Mouse (Mus musculus) cerebellum, adult 9-10 months (tissue): ENCODE results near the gene Ptpa.
A peak's percentile ranks its signal among the peaks of the same experiment; 100 is the strongest.
"Not testable (repeated sequence)": the region's sequence is repeated elsewhere in the genome, so short reads cannot be mapped to it uniquely, and the experiment has no call there.

Source experiments
- DNase-seq: peaks from one replicate; pipeline ENCODE4 v3.0.0; 2022

The Ptpa gene

GRCm38 (mm10) chr2:30402843-30403242 is 13.0 kb upstream of the Ptpa start:
- no peak for DNase-seq

DNA sequence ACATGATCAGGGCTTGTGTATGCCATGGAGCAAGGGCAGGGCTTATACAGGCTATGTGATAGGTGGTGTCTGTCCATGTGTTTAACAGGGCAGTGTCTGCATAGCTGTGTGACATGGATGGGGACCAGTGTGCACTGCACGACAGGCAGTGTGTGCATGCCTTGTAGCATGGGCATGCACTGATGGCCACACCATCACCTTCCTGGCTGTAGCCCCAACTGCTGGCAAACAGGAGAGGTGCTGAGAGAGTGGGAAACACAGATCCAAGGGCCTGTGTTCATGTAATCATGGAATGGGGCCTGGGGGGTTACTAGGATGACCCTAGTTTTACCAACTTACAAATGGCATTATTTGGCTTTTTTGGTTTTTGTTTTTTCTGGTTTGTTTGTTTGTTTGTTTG is 12.0 kb upstream of the Ptpa start:
- DNase-seq = no peak

DNA sequence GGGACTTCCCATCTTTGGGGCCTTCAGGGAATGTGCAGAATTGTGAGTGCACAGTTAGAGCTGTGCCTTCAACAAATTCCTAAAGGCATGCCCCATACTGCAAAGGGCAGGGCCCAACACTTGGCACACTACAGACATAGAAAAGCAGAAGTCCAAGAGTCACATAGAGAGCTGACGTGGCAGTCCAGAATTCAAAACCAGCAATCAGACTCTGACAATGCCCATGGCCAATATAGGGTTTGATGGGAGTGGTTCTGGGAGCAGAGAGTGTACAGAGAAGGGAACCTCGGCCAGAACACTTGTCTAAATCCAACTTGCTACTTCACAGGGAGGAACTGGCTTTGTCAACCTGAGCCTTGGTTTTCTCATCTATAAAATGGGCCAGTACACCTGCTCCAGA is 8.6 kb upstream of the Ptpa start:
- no peak for DNase-seq

- no peak for DNase-seq
Observed at GRCm38 (mm10) chr2:30407778-30408177, 8.1 kb upstream of the Ptpa start.

DNA sequence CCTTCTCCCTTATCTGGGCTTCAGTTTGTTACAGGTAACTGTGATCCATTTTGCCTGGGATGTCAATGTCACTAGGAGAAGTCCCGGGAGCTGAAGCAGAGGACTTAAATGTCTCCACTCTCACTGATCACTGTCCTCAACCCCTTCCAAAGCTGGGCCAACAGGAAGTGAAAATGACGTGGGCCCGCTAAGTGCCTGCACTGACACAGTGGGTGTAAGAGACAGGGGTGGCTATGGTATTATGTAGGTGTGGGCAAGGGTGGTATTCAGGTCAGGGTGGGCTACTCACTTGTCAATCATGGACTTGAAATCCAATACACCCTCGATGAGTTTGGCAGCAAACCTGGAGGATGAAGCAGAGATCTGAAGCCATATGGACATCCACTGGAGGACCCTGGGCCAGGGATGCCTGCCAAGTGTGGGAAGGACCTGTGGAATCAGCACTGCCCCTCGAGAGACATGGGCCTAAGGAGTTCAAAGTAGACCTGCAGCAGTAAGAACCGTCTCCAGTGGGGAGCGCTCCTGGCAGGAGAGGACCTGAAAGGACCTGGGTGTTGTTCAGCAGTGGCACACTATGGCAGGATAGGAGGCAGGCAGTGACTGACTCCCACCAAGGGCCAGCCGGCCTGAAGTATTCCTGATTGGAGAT is 7.3 kb upstream of the Ptpa start:
- DNase-seq = peak; percentile 40

DNA sequence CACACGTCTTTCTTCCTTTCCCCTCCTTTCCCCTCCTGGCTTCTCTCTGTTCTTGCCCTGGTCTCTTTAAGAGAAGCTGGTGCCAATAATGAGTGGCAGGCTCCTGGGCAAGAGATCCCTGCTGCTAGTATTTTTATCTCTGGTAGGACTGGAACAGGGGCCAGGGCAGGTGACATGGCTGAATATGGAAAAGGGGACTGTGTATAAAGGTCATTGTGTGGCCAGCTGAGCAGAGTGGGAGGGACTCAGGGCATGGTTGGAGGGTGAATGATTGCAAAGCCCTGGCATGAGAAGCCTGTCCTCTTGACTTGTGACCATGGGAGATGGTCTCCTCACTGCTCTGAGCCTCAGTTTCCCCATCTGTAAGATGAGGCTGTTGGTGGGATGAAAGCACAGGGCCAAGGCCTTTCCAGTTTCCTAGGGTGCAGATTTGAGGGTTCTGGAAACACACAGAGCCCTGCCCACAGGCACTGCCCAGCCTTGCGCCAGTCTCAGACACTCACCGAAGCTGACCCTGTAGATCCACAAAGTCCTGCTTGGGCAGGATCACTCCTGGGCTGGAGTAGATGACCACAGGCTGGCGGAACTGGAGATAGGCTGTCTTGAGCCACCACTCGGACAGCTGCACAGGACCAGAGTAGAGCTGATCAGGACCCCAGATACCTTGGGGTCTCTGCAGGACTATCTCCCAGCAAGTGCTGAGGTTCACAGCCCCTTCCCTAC is 6.2 kb upstream of the Ptpa start:
- no peak for DNase-seq

GRCm38 (mm10) chr2:30413038-30413973 is 2.5 kb upstream of the Ptpa start:
- peak; percentile 70 for DNase-seq

DNA sequence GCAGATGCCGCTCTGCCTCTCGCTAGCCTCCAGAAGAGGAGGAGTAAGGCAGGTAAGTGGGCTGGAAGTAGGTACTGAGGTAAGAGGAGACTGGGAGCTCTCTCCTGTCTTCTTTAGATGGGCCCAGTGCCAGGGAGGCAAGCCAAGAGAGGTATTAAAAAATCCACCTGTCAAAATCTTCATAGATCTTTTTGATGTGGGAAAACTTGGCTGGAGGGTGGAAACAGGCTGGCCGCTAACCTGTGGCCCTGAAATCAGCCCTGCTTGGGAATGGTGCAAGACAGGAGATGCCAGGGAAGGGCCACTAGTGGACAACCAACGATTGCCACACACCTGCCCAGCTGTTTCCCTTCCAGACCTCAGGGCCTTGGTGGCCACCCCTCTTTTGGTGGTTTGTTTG is 1.7 kb upstream of the Ptpa start:
- peak; percentile 78 for DNase-seq

DNA sequence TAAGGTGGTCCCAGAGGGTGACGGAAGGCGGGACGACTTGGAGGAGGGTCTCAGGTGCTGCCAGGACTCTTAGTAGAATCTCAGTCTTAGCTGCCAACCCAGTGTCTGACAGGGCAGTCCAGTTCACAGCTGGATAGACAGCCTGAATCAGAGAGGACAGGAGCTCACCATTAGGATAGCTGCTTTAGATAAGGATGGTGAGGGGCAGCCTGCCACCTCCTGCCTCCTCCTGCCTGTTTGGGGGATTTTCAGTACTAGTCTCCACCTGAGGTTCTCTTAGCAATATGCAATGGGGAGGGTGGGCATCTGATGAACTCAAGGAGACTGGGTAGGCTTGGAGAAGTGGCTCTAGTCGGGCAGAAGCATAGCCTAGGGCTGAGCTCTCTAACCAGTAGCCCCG is 1.2 kb upstream of the Ptpa start:
- DNase-seq = no peak

DNA sequence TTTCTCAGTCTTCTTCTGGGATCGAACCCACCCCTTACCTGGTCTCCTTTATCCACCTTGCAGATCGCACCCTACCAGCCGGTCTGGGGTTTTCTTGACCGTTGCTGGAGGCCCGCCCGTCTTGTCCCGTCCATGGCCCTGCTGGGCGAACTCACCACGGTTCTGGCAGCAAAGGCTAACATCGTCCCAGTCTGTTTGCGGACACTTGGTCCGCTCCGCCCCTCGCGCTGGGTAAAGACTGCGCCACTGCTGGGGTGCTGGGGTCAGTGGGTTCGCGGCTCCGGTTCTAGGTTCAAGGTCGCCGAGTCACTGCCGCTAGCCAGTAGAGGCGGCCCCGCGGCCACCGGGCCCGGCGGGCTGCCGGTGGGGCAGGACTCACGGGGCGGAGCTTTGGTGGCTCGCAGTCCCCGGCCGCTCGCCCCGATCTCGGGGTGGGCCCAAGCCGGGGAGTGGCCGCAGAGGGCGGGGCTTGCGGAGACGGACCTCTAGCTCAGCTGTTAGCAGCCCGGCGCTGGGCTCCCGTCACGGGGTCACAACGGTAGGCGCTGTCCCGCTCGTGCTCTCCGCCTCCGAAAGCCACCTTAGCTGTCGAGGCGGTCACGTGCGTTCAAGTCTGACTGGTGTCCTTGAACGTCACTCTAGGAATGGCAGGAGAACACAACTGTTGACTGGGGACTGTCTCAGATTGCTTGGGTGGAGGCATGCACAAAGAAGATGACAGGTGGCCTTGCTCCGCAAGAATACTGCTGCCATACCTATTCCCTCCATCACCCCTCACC is 493 bp upstream of the Ptpa start, which contains the start of gene Crat:
Gene Crat, minus strand, starts transcription at position 657 of the 779 bp plus-strand sequence.
- DNase-seq = peak; percentile 95

- no peak for DNase-seq
Observed at GRCm38 (mm10) chr2:30416649-30416965, 768 bp downstream of the Ptpa start.

- DNase-seq = not testable (repeated sequence)
Observed at GRCm38 (mm10) chr2:30417154-30417553, 1.3 kb downstream of the Ptpa start.

DNA sequence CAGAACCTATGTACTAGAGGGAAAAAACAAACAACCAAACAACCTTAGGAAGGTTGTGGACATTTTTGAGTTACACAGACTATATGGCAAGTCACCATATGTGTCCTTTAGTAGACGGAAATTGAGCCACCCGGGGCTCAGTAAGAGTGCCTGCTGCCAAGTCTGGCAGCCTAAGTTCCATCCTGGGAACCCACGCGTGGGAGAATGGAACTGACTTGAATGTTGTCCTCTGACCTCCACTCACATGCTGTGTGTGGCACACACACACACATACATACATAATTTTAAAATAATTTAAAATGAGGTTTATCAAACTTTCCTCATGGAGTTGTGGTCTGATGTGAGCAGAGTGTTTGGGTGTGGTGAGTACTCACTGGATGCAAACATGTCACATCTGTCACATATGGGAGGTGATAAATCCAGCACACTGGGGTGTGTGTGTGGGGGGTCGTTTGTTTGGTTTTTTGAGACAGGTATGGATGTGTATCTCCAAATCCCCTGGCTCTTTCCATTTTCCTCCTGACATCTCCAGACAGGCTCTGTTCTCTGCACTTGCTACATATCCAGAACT is 1.8 kb downstream of the Ptpa start:
- DNase-seq = no peak

DNA sequence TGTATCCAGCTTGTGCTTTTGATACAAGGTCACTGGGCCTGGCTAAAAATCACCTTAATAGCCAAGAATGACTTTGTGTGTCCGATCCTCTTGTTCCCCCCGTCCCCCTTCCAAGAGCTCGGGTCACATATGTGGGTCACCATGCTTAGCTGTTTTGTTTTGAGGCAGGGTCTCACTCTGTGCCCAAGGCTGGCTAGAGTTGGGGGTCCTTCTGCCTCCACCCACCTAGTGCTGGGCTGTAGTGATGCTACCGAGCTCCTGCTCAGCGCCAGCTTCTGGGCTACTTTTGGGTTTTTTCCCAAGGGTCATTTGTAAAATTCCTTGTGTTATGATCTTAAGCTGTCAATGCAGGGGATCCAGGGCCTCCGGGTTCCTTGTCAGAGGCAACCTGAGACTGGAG is 2.4 kb downstream of the Ptpa start:
- no peak for DNase-seq

GRCm38 (mm10) chr2:30419112-30419511 is 3.3 kb downstream of the Ptpa start:
- no peak for DNase-seq

DNA sequence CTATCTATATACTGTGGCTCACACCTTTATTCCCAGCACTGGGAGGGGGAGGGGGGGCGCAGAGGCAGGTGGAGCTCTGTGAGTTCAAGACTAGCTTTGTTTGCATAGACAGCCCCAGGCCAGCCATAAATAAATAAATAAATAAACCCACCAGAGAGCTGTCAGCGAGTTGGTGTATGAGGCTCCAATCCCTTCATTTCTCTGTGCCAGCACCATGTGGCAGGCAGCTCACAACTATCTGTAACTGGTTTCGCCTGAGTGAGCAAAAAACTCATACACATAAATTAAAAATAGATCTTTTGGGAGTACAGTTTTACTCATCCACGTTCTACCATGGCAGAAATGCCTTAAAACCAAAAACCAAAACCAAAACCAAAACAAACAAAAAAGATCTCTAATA is 5.6 kb downstream of the Ptpa start:
- DNase-seq = no peak

DNA sequence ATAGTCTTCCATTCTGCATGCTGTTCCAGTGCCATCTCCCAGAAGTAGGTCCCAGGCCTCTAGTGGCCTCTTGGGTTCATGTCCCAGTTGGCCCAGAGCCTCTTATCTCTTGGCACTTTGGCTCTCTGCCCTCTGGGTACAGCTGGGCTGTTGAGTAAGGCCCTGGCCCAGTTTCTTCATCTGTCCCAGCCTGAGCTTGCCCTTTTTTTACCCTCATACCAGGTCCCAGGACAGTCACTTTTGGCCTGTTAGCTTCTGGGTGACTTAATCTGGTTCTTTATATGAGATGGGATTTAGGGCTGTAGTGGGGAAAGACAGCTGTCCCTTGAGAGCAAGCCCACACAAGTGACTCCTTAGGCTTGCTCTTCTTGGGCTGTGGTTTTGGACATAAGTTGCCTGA is 13.3 kb downstream of the Ptpa start:
- peak; percentile 61 for DNase-seq

GRCm38 (mm10) chr2:30435326-30436155 is 19.7 kb downstream of the Ptpa start:
- peak; percentile 83 for DNase-seq

- DNase-seq = no peak
Observed at GRCm38 (mm10) chr2:30436156-30436545, 20.3 kb downstream of the Ptpa start.

GRCm38 (mm10) chr2:30436809-30437208 is 21.0 kb downstream of the Ptpa start:
- no peak for DNase-seq

- no peak for DNase-seq
Observed at GRCm38 (mm10) chr2:30437791-30438190, 22.0 kb downstream of the Ptpa start.

GRCm38 (mm10) chr2:30439631-30440030 is 23.8 kb downstream of the Ptpa start:
- no peak for DNase-seq
